Mouse (Mus musculus): ENCODE results near the gene Gm15155.

Gene Gm15155

GRCm38 (mm10) chrX:156009756-156010155 is 385.2 kb downstream of the Gm15155 start:
- DNase-seq (ENCODE audit: low read depth, low spot score), result no peak

- DNase-seq (ENCODE audit: low read depth, low spot score), result no peak
Measured at GRCm38 (mm10) chrX:156155776-156156175, 531.2 kb downstream of the Gm15155 start.

DNA sequence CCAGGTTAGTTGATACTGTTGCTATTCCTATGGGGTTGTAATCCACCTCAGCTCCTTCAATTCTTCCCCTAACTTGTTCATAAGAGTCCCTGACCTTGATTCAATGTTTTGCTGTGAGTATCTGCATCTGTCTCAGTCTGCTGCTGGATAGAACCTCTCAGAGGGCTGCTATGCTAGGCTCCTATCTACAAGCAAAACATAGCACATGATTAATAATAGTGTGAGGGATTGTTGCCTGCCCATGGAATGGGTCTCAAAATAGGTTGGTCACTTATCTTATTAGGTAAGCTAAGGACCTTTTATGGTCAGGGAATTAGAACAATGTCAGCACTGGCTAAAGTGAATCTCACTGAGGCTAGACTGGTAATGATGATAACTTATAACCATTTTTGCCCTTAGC is 547.0 kb downstream of the Gm15155 start:
- no peak for DNase-seq (ENCODE audit: low read depth, low spot score)

GRCm38 (mm10) chrX:156303806-156304205 is 679.3 kb downstream of the Gm15155 start:
- peak; percentile 72 for DNase-seq (ENCODE audit: low read depth, low spot score)

All from ZHBTc4 (cell line).